Mouse (Mus musculus): ENCODE results near the gene Syngap1. TPM values are rescaled to one million over a fixed set of nuclear protein-coding genes. Genes with fewer than 3 reads are reported as not detected.

Gene Syngap1
- polyA plus RNA-seq, 1 experiment from 2014 or later = 0.44 TPM

GRCm38 (mm10) chr17:26995562-26995961, 54.5 kb downstream of the Syngap1 start:
- H3K27me3 ChIP-seq = no peaks in the 10 kb centered on the region
- WGBS (ENCODE audit: insufficient replicate concordance) = 45% methylated on average over 8 of the region's 8 CpGs
- H3K27ac ChIP-seq = no peak overlapping the region
- H3K36me3 ChIP-seq = no peaks in the 10 kb centered on the region
- peaks cover 8% of the 10 kb centered on the region for H3K4me1 ChIP-seq (replicated peaks)
- no peaks in the 10 kb centered on the region for H3K9me3 ChIP-seq (replicated peaks)
- ATAC-seq (ENCODE audit: low read depth) = 0 out of 2 replicates have a peak, but pooled peaks have one; percentile 34
- no peak for DNase-seq
- no peak overlapping the region for H3K4me3 ChIP-seq (replicated peaks)
- no peak overlapping the region for H3K4me2 ChIP-seq
- no peak overlapping the region for H3K9ac ChIP-seq

- WGBS (ENCODE audit: insufficient replicate concordance) = 53% methylated on average over 4 of the region's 4 CpGs
- H3K27me3 ChIP-seq = no peaks in the 10 kb centered on the region
- DNase-seq (no peak), ATAC-seq (ENCODE audit: low read depth) (no peak)
- H3K36me3 ChIP-seq = no peaks in the 10 kb centered on the region
- H3K4me3 ChIP-seq (replicated peaks) = no peak overlapping the region
- no peak overlapping the region for H3K9ac ChIP-seq
- no peak overlapping the region for H3K27ac ChIP-seq
- H3K4me1 ChIP-seq (replicated peaks) = peaks cover 10% of the 10 kb centered on the region
- no peaks in the 10 kb centered on the region for H3K9me3 ChIP-seq (replicated peaks)
- no peak overlapping the region for H3K4me2 ChIP-seq
Observed at GRCm38 (mm10) chr17:26997661-26998060, 56.6 kb downstream of the Syngap1 start.

GRCm38 (mm10) chr17:26998283-26998682, 57.2 kb downstream of the Syngap1 start:
- no peaks in the 10 kb centered on the region for H3K9me3 ChIP-seq (replicated peaks)
- H3K27ac ChIP-seq = no peak overlapping the region
- no peak overlapping the region for H3K9ac ChIP-seq
- H3K27me3 ChIP-seq = 0 out of 2 replicates have a peak, but pooled peaks cover under 1% of the 10 kb centered on the region
- no peaks in the 10 kb centered on the region for H3K36me3 ChIP-seq
- peaks cover 10% of the 10 kb centered on the region for H3K4me1 ChIP-seq (replicated peaks)
- DNase-seq (no peak), ATAC-seq (ENCODE audit: low read depth) (no peak)
- H3K4me3 ChIP-seq (replicated peaks) = no peak overlapping the region
- H3K4me2 ChIP-seq = no peak overlapping the region
- 53% methylated on average over 15 of the region's 15 CpGs for WGBS (ENCODE audit: insufficient replicate concordance)

- no peak overlapping the region for H3K4me2 ChIP-seq
- no peak overlapping the region for H3K27ac ChIP-seq
- no peaks in the 10 kb centered on the region for H3K9me3 ChIP-seq (replicated peaks)
- ATAC-seq (ENCODE audit: low read depth) (no peak), DNase-seq (no peak)
- H3K27me3 ChIP-seq = peaks cover 7% of the 10 kb centered on the region; the same call in 1 of the 2 replicates
- peak overlapping the region; percentile 9; the same call in 1 of the 2 replicates for H3K9ac ChIP-seq
- peaks cover 16% of the 10 kb centered on the region for H3K4me1 ChIP-seq (replicated peaks)
- H3K4me3 ChIP-seq (replicated peaks) = no peak overlapping the region
- WGBS (ENCODE audit: insufficient replicate concordance) = 71% methylated on average over 12 of the region's 12 CpGs
- no peaks in the 10 kb centered on the region for H3K36me3 ChIP-seq
Observed at GRCm38 (mm10) chr17:26999996-27000395, 58.9 kb downstream of the Syngap1 start.

GRCm38 (mm10) chr17:27001151-27001550, 60.1 kb downstream of the Syngap1 start:
- Histone ChIP-seq H3K9me3 (replicated peaks) (no peaks in the 10 kb centered on the region), H3K9ac (no peak overlapping the region), H3K4me1 (replicated peaks) (0 out of 2 replicates have a peak, but pooled peaks cover 10% of the 10 kb centered on the region), H3K4me2 (no peak overlapping the region), H3K27me3 (peaks cover 13% of the 10 kb centered on the region; the same call in 1 of the 2 replicates), H3K27ac (no peak overlapping the region), H3K4me3 (replicated peaks) (no peak overlapping the region), H3K36me3 (no peaks in the 10 kb centered on the region)
- WGBS (ENCODE audit: insufficient replicate concordance) = 59% methylated on average over 7 of the region's 7 CpGs
- ATAC-seq (ENCODE audit: low read depth) (no peak), DNase-seq (peak; percentile 44)

GRCm38 (mm10) chr17:27001889-27002288, 60.8 kb downstream of the Syngap1 start:
- 0 out of 2 replicates have a peak, but pooled peaks cover 10% of the 10 kb centered on the region for H3K4me1 ChIP-seq (replicated peaks)
- no peaks in the 10 kb centered on the region for H3K9me3 ChIP-seq (replicated peaks)
- no peak for ATAC-seq (ENCODE audit: low read depth)
- 40% methylated on average over 6 of the region's 6 CpGs for WGBS (ENCODE audit: insufficient replicate concordance)
- H3K9ac ChIP-seq = no peak overlapping the region
- no peak overlapping the region for H3K4me3 ChIP-seq (replicated peaks)
- H3K27ac ChIP-seq = no peak overlapping the region
- peaks cover 13% of the 10 kb centered on the region; the same call in 1 of the 2 replicates for H3K27me3 ChIP-seq
- H3K4me2 ChIP-seq = no peak overlapping the region
- H3K36me3 ChIP-seq = no peaks in the 10 kb centered on the region
- peak; percentile 27 for DNase-seq

GRCm38 (mm10) chr17:27004431-27004830, 63.4 kb downstream of the Syngap1 start:
- H3K36me3 ChIP-seq = no peaks in the 10 kb centered on the region
- 40% methylated on average over 9 of the region's 9 CpGs for WGBS (ENCODE audit: insufficient replicate concordance)
- DNase-seq = peak; percentile 51
- H3K4me3 ChIP-seq (replicated peaks) = no peak overlapping the region
- no peak overlapping the region for H3K4me2 ChIP-seq
- ATAC-seq (ENCODE audit: low read depth) = no peak
- H3K27me3 ChIP-seq = peaks cover 13% of the 10 kb centered on the region; the same call in 1 of the 2 replicates
- H3K9ac ChIP-seq = no peak overlapping the region
- no peaks in the 10 kb centered on the region for H3K9me3 ChIP-seq (replicated peaks)
- no peak overlapping the region for H3K27ac ChIP-seq
- H3K4me1 ChIP-seq (replicated peaks) = peaks cover 12% of the 10 kb centered on the region; the same call in 1 of the 2 replicates

- Histone ChIP-seq H3K4me2 (no peak overlapping the region), H3K4me3 (replicated peaks) (no peak overlapping the region), H3K4me1 (replicated peaks) (peaks cover 12% of the 10 kb centered on the region; the same call in 1 of the 2 replicates), H3K27ac (no peak overlapping the region), H3K36me3 (no peaks in the 10 kb centered on the region), H3K9ac (no peak overlapping the region), H3K27me3 (peaks cover 13% of the 10 kb centered on the region; the same call in 1 of the 2 replicates), H3K9me3 (replicated peaks) (no peaks in the 10 kb centered on the region)
- ATAC-seq (ENCODE audit: low read depth) (no peak), DNase-seq (no peak)
- WGBS (ENCODE audit: insufficient replicate concordance) = 50% methylated on average over 19 of the region's 19 CpGs
Observed at GRCm38 (mm10) chr17:27004903-27005485, 63.9 kb downstream of the Syngap1 start.

- no peaks in the 10 kb centered on the region for H3K36me3 ChIP-seq
- H3K4me1 ChIP-seq (replicated peaks) = peaks cover 12% of the 10 kb centered on the region; the same call in 1 of the 2 replicates
- peaks cover 13% of the 10 kb centered on the region; the same call in 1 of the 2 replicates for H3K27me3 ChIP-seq
- H3K9me3 ChIP-seq (replicated peaks) = no peaks in the 10 kb centered on the region
- H3K4me2 ChIP-seq = no peak overlapping the region
- DNase-seq (no peak), ATAC-seq (ENCODE audit: low read depth) (no peak)
- H3K4me3 ChIP-seq (replicated peaks) = no peak overlapping the region
- 36% methylated on average over 11 of the region's 11 CpGs for WGBS (ENCODE audit: insufficient replicate concordance)
- no peak overlapping the region for H3K27ac ChIP-seq
- no peak overlapping the region for H3K9ac ChIP-seq
Observed at GRCm38 (mm10) chr17:27005644-27006043, 64.6 kb downstream of the Syngap1 start.

- WGBS (ENCODE audit: insufficient replicate concordance) = 26% methylated on average over 2 of the region's 2 CpGs
- ATAC-seq (ENCODE audit: low read depth) = no peak
Observed at GRCm38 (mm10) chr17:27008277-27008676, 67.2 kb downstream of the Syngap1 start.

GRCm38 (mm10) chr17:27011167-27011566, 70.1 kb downstream of the Syngap1 start:
- Histone ChIP-seq H3K9ac (no peak overlapping the region), H3K4me3 (replicated peaks) (no peak overlapping the region), H3K27me3 (no peaks in the 10 kb centered on the region), H3K9me3 (replicated peaks) (no peaks in the 10 kb centered on the region), H3K36me3 (no peaks in the 10 kb centered on the region), H3K27ac (no peak overlapping the region), H3K4me2 (no peak overlapping the region), H3K4me1 (replicated peaks) (peaks cover 20% of the 10 kb centered on the region)
- DNase-seq (no peak), ATAC-seq (ENCODE audit: low read depth) (no peak)
- 76% methylated on average over 10 of the region's 10 CpGs for WGBS (ENCODE audit: insufficient replicate concordance)

More at GRCm38 (mm10) chr17:27008277-27008676, 67.2 kb downstream of the Syngap1 start:
- Histone ChIP-seq H3K4me3 (replicated peaks) (no peak overlapping the region), H3K4me1 (replicated peaks) (peaks cover 27% of the 10 kb centered on the region), H3K36me3 (no peaks in the 10 kb centered on the region), H3K27ac (no peak overlapping the region), H3K4me2 (no peak overlapping the region), H3K9me3 (replicated peaks) (no peaks in the 10 kb centered on the region), H3K27me3 (peaks cover 13% of the 10 kb centered on the region; the same call in 1 of the 2 replicates), H3K9ac (no peak overlapping the region)
- no peak for DNase-seq

Measured in liver, embryonic 13.5 days (tissue).